Mouse (Mus musculus) kidney, postnatal 0 days (tissue): ENCODE measurements around the gene Nrxn2. TPM values are rescaled to one million over a fixed set of nuclear protein-coding genes. Genes with fewer than 3 reads are reported as not detected.
A peak's percentile ranks its signal among the peaks of the same experiment; 100 is the strongest.

Source experiments
- ATAC-seq: fragments of 200-750 bp; cut with Nextera tagmentation; replicated peaks from 2 replicates; pipeline ENCODE4 v1.8.0; 2017; ENCODE audit warnings: low read depth, moderate number of reproducible peaks, moderate TSS enrichment, moderate library complexity; ENCODE audit not compliant: low FRiP score
- DNase-seq: peaks from one replicate; pipeline ENCODE4 v3.0.0-alpha.2; 2016; ENCODE audit warnings: low spot score
- H3K27ac ChIP-seq: fragments of 300-500 bp; sonication (generic); 2 replicates; pipeline ENCODE4 v1.5.1; 2014; ENCODE audit warnings: mild to moderate bottlenecking
- H3K27me3 ChIP-seq: fragments of 300-500 bp; sonication (generic); 2 replicates; pipeline ENCODE4 v1.6.1; 2014; ENCODE audit warnings: low read length, mixed read lengths; ENCODE audit not compliant: insufficient read depth
- H3K36me3 ChIP-seq: fragments of 300-500 bp; sonication (generic); 2 replicates; pipeline ENCODE4 v1.6.1; 2014; ENCODE audit warnings: low read length, mixed read lengths; ENCODE audit not compliant: insufficient read depth
- H3K4me1 ChIP-seq: fragments of 300-500 bp; sonication (generic); replicated peaks from 2 replicates; pipeline ENCODE4 v1.6.1; 2014; ENCODE audit warnings: antibody characterized with exemption, low read length, mixed read lengths; ENCODE audit not compliant: insufficient read depth
- H3K4me2 ChIP-seq: fragments of 300-500 bp; sonication (generic); 2 replicates; pipeline ENCODE4 v1.6.1; 2014; ENCODE audit warnings: mild to moderate bottlenecking, low read length, moderate library complexity, mixed read lengths
- H3K4me3 ChIP-seq: fragments of 300-500 bp; sonication (generic); replicated peaks from 2 replicates; pipeline ENCODE4 v1.5.1; 2014; ENCODE audit warnings: low read depth, low read length
- H3K9ac ChIP-seq: fragments of 300-500 bp; sonication (generic); 2 replicates; pipeline ENCODE4 v1.6.1; 2014; ENCODE audit warnings: low read depth, low read length
- H3K9me3 ChIP-seq: fragments of 300-500 bp; sonication (generic); replicated peaks from 2 replicates; pipeline ENCODE4 v1.6.1; 2016; ENCODE audit warnings: low read length, inconsistent platforms, mixed read lengths
- CTCF ChIP-seq: IDR thresholded peaks from 2 replicates; pipeline ENCODE4 v1.5.1; 2016; ENCODE audit warnings: antibody characterized with exemption, low read depth, mild to moderate bottlenecking, moderate library complexity
- WGBS: fragments of 180-500 bp; shearing (Covaris S2); extraction: QIAGEN DNeasy Blood & Tissue Kit; methylation state at CpG from one replicate; pipeline ENCODE4 v1.1.7; 2014; 5-methylcytosine and 5-hydroxymethylcytosine counted together
- polyA plus RNA-seq: library from polyadenylated mRNA; unstranded; fragments of >200 nt; fragmentation: Nextera tagmentation; extraction: Ambion mirVana; gene quantifications from 2 replicates; pipeline ENCODE4 v1.2.1, GENCODE M21; 2015

Gene Nrxn2
- polyA plus RNA-seq, 1 experiment from 2014 or later: 5.9 TPM

DNA sequence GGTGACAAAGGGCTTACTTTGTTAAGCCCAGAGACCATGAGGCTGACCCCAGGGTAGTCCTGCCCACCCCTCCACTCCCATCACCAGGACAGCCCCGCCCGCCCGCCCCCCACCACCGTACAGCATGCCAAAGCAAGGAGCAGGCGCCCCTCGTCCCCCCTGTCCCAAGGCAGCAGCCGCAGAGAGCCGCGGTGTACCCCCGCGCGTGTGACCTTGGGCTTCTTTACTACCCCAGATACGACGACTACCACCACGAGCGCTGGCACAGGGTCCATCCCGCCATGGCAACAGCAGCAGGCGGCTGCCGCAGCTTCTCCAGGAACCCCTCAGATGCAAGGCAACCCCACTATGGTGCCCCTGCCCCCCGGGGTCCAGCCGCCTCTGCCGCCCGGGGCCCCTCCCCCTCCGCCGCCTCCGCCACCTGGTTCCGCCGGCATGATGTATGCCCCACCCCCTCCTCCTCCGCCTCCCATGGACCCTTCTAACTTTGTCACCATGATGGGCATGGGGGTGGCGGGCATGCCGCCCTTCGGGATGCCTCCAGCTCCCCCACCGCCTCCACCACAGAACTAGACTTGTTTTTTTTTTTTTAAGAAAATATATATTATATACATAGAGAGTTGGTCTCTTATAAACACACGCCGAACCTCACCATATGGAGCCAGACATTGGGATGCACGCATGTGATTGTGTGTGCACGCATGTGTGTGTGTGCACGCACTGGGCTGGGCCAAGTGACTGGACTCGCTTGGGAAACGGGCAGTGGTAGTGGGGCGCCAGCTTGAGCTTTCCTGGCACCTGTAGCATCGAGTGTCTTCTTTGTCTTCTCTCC is 42.9 kb upstream of the Nrxn2 start:
- Histone ChIP-seq H3K9me3 (no peaks in the 10 kb centered on the region), H3K4me1 (no peaks in the 10 kb centered on the region), H3K4me2 (no peak overlapping the region), H3K27me3 (no peaks in the 10 kb centered on the region), H3K4me3 (no peak overlapping the region), H3K36me3 (peaks cover 67% of the 10 kb centered on the region), H3K9ac (no peak overlapping the region), H3K27ac (no peak overlapping the region)
- no peak for TF ChIP-seq CTCF
- ATAC-seq (no peak; the same call in 1 of the 2 replicates), DNase-seq (no peak)
- WGBS: 91% methylated on average over 36 of the region's 42 CpGs

- DNase-seq: peak; percentile 55
- WGBS: 76% methylated on average over 14 of the region's 14 CpGs
- H3K4me1 ChIP-seq: no peaks in the 10 kb centered on the region
- peaks cover 61% of the 10 kb centered on the region for H3K36me3 ChIP-seq
- TF ChIP-seq CTCF: peak; percentile 71
- H3K27me3 ChIP-seq: no peaks in the 10 kb centered on the region
- no peak overlapping the region for H3K27ac ChIP-seq
- H3K9me3 ChIP-seq: no peaks in the 10 kb centered on the region
- ATAC-seq: no peak
- H3K4me2 ChIP-seq: no peak overlapping the region
- H3K4me3 ChIP-seq: no peak overlapping the region
- H3K9ac ChIP-seq: no peak overlapping the region
These were observed 42.3 kb upstream of the Nrxn2 start for GRCm38 (mm10) chr19:6376255-6376564.

GRCm38 (mm10) chr19:6376643-6377042 is 41.9 kb upstream of the Nrxn2 start:
- no peaks in the 10 kb centered on the region for H3K9me3 ChIP-seq
- DNase-seq: no peak
- H3K4me1 ChIP-seq: no peaks in the 10 kb centered on the region
- TF ChIP-seq CTCF: no peak
- 78% methylated on average over 2 of the region's 2 CpGs for WGBS
- H3K4me2 ChIP-seq: no peak overlapping the region
- H3K27me3 ChIP-seq: no peaks in the 10 kb centered on the region
- H3K4me3 ChIP-seq: no peak overlapping the region
- H3K36me3 ChIP-seq: peaks cover 58% of the 10 kb centered on the region
- H3K9ac ChIP-seq: no peak overlapping the region
- no peak for ATAC-seq
- H3K27ac ChIP-seq: no peak overlapping the region

GRCm38 (mm10) chr19:6377327-6378040 is 41.0 kb upstream of the Nrxn2 start:
- H3K4me1 ChIP-seq: no peaks in the 10 kb centered on the region
- no peak overlapping the region for H3K4me3 ChIP-seq
- peak overlapping the region; percentile 13; the same call in 1 of the 2 replicates for H3K27ac ChIP-seq
- DNase-seq (no peak), ATAC-seq (no peak)
- no peaks in the 10 kb centered on the region for H3K27me3 ChIP-seq
- TF ChIP-seq CTCF: no peak
- H3K36me3 ChIP-seq: peaks cover 49% of the 10 kb centered on the region
- no peaks in the 10 kb centered on the region for H3K9me3 ChIP-seq
- no peak overlapping the region for H3K9ac ChIP-seq
- no peak overlapping the region for H3K4me2 ChIP-seq
- WGBS: 76% methylated on average over 11 of the region's 11 CpGs

DNA sequence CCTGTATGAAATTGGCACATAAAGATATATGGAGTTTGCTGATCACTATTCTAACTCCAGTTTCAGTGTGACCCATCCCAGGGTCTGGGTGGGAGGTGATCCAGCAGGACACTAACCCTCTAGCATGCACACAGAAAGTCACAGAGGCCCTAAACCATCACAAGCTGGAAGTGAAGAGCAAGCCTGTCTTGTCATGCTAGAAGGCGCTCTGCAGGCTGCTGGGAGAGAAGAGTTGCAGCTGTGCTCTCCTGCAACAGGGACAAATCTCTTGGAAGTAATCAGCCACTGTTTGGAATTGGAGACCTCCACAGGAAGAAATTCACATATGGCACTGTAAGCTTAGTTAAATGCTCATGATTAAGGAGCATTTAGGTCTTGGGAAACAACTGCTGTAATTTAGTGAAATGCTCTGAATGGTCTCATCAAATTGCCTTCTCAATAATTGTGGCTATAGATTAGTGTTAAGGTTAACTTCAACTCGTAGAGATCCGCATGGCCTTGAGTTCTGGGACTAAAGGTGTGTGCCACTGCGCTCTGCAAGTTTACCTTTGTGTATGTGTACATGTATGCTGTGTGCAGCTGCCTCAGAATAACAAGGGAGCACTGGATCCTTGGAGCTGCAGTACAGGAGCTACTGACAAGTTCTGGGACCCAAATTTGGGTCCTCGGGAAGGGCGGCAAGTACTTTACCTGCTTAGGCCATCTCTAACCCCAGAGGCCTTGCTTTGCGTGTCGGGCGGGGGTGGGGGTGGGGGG is 37.9 kb upstream of the Nrxn2 start:
- DNase-seq: peak; percentile 47
- Histone ChIP-seq H3K36me3 (peaks cover 19% of the 10 kb centered on the region), H3K4me3 (no peak overlapping the region), H3K9ac (no peak overlapping the region), H3K4me1 (peaks cover 28% of the 10 kb centered on the region), H3K9me3 (no peaks in the 10 kb centered on the region), H3K4me2 (no peak overlapping the region), H3K27me3 (no peaks in the 10 kb centered on the region), H3K27ac (no peak overlapping the region)
- TF ChIP-seq CTCF: no peak
- WGBS: 91% methylated on average over 9 of the region's 9 CpGs
- ATAC-seq: no peak

GRCm38 (mm10) chr19:6381238-6381637 is 37.3 kb upstream of the Nrxn2 start:
- Histone ChIP-seq H3K27ac (no peak overlapping the region), H3K27me3 (no peaks in the 10 kb centered on the region), H3K9ac (no peak overlapping the region), H3K4me3 (no peak overlapping the region), H3K4me1 (peaks cover 35% of the 10 kb centered on the region), H3K36me3 (peaks cover 13% of the 10 kb centered on the region), H3K4me2 (no peak overlapping the region), H3K9me3 (no peaks in the 10 kb centered on the region)
- no peak for ATAC-seq
- no peak for DNase-seq
- TF ChIP-seq CTCF: no peak
- WGBS: 94% methylated on average over 5 of the region's 5 CpGs
